Mouse (Mus musculus): ENCODE data around the gene Dyrk3. TPM values are rescaled to one million over a fixed set of nuclear protein-coding genes. Genes with fewer than 3 reads are reported as not detected.

The Dyrk3 gene
- polyA plus RNA-seq, 1 experiment from 2014 or later, result 4.2 TPM

DNA sequence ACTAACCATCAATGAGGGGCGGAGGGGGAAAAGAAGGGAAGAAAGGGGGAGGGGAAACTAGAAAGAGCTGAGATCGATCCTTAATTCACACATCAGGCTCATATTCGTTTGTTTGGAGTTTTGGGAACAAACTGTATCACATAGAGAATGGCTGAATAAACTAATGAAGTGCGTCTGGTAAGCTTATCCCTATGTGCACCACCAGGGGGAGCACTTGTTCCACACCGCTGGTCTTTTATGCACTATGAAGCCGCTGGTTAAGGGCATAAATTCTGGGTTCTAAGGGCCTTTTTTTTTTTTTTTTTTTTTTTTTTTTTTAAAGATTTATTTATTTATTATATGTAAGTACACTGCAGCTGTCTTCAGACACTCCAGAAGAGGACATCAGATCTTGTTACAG lies 22.2 kb downstream of the Dyrk3 start:
- no peaks in the 10 kb centered on the region for H3K36me3 ChIP-seq (ENCODE audit: control insufficient read depth, insufficient read depth, low read length)
- H3K27ac ChIP-seq (replicated peaks; ENCODE audit: low read depth, low read length), result no peak overlapping the region
- no peak overlapping the region for H3K9ac ChIP-seq (ENCODE audit: low read length)
- DNase-seq (ENCODE audit: low spot score) (peak; percentile 82), ATAC-seq (ENCODE audit: insufficient number of reproducible peaks, low FRiP score, low TSS enrichment, low read depth) (peak; percentile 40; the same call in 1 of the 2 replicates)
- no peak overlapping the region for H3K4me2 ChIP-seq (ENCODE audit: low read depth, severe bottlenecking)
- WGBS, result 22% methylated on average over 6 of the region's 6 CpGs
- no peaks in the 10 kb centered on the region for H3K4me1 ChIP-seq (ENCODE audit: control insufficient read depth, insufficient read depth, low read length)
- no peaks in the 10 kb centered on the region for H3K27me3 ChIP-seq (ENCODE audit: control insufficient read depth, insufficient read depth, low read length)
- no peaks in the 10 kb centered on the region for H3K9me3 ChIP-seq (ENCODE audit: control insufficient read depth, low read length)
- H3K4me3 ChIP-seq (ENCODE audit: low read depth, low read length), result no peak overlapping the region

DNA sequence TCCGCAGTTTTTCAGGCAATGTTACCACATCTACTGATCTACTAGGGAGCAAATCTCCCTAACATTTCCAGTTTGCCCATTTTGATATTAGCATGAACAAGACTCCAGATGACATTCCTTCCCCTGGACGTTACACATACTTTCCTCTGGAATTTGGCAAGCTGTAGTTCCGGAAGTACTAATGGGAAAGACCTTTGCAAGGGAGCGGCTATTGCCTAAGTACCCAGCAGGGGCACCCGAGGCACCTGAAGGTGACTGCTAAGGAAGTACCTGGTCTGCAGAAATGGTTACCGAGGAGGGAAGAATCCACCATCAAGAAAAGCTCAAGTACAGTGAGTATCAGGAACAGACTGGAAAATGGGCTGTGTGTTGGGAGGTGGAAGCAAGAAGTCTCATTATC lies 25.6 kb downstream of the Dyrk3 start:
- Histone ChIP-seq H3K9me3 (ENCODE audit: control insufficient read depth, low read length) (no peaks in the 10 kb centered on the region), H3K27me3 (ENCODE audit: control insufficient read depth, insufficient read depth, low read length) (no peaks in the 10 kb centered on the region), H3K4me1 (ENCODE audit: control insufficient read depth, insufficient read depth, low read length) (no peaks in the 10 kb centered on the region), H3K9ac (ENCODE audit: low read length) (no peak overlapping the region), H3K27ac (replicated peaks; ENCODE audit: low read depth, low read length) (no peak overlapping the region), H3K4me2 (ENCODE audit: low read depth, severe bottlenecking) (no peak overlapping the region), H3K36me3 (ENCODE audit: control insufficient read depth, insufficient read depth, low read length) (no peaks in the 10 kb centered on the region), H3K4me3 (ENCODE audit: low read depth, low read length) (no peak overlapping the region)
- no peak for DNase-seq (ENCODE audit: low spot score)
- 38% methylated on average over 6 of the region's 6 CpGs for WGBS
- no peak for ATAC-seq (ENCODE audit: insufficient number of reproducible peaks, low FRiP score, low TSS enrichment, low read depth)

- H3K9me3 ChIP-seq (ENCODE audit: control insufficient read depth, low read length), result no peaks in the 10 kb centered on the region
- DNase-seq (ENCODE audit: low spot score) (no peak), ATAC-seq (ENCODE audit: insufficient number of reproducible peaks, low FRiP score, low TSS enrichment, low read depth) (no peak)
- H3K4me2 ChIP-seq (ENCODE audit: low read depth, severe bottlenecking), result no peak overlapping the region
- WGBS, result 74% methylated on average over 12 of the region's 12 CpGs
- H3K9ac ChIP-seq (ENCODE audit: low read length), result no peak overlapping the region
- H3K4me3 ChIP-seq (ENCODE audit: low read depth, low read length), result no peak overlapping the region
- H3K36me3 ChIP-seq (ENCODE audit: control insufficient read depth, insufficient read depth, low read length), result no peaks in the 10 kb centered on the region
- H3K27ac ChIP-seq (replicated peaks; ENCODE audit: low read depth, low read length), result no peak overlapping the region
- H3K27me3 ChIP-seq (ENCODE audit: control insufficient read depth, insufficient read depth, low read length), result no peaks in the 10 kb centered on the region
- H3K4me1 ChIP-seq (ENCODE audit: control insufficient read depth, insufficient read depth, low read length), result no peaks in the 10 kb centered on the region
Observed at GRCm38 (mm10) chr1:131110525-131111106, 27.5 kb downstream of the Dyrk3 start.

- Histone ChIP-seq H3K36me3 (ENCODE audit: control insufficient read depth, insufficient read depth, low read length) (no peaks in the 10 kb centered on the region), H3K4me2 (ENCODE audit: low read depth, severe bottlenecking) (no peak overlapping the region), H3K4me1 (ENCODE audit: control insufficient read depth, insufficient read depth, low read length) (no peaks in the 10 kb centered on the region), H3K4me3 (ENCODE audit: low read depth, low read length) (no peak overlapping the region), H3K9me3 (ENCODE audit: control insufficient read depth, low read length) (no peaks in the 10 kb centered on the region), H3K27me3 (ENCODE audit: control insufficient read depth, insufficient read depth, low read length) (no peaks in the 10 kb centered on the region), H3K9ac (ENCODE audit: low read length) (no peak overlapping the region), H3K27ac (replicated peaks; ENCODE audit: low read depth, low read length) (peak overlapping the region; percentile 72; the same call in 1 of the 2 replicates)
- DNase-seq (ENCODE audit: low spot score) (no peak), ATAC-seq (ENCODE audit: insufficient number of reproducible peaks, low FRiP score, low TSS enrichment, low read depth) (peak; percentile 46; the same call in 1 of the 2 replicates)
- WGBS, result 45% methylated on average over 10 of the region's 10 CpGs
Observed at GRCm38 (mm10) chr1:131107575-131108308, 30.4 kb downstream of the Dyrk3 start.

GRCm38 (mm10) chr1:131103776-131104424 lies 34.2 kb downstream of the Dyrk3 start:
- no peak overlapping the region for H3K9ac ChIP-seq (ENCODE audit: low read length)
- no peaks in the 10 kb centered on the region for H3K9me3 ChIP-seq (ENCODE audit: control insufficient read depth, low read length)
- no peak overlapping the region for H3K4me3 ChIP-seq (ENCODE audit: low read depth, low read length)
- 84% methylated on average over 10 of the region's 10 CpGs for WGBS
- no peaks in the 10 kb centered on the region for H3K4me1 ChIP-seq (ENCODE audit: control insufficient read depth, insufficient read depth, low read length)
- no peak overlapping the region for H3K27ac ChIP-seq (replicated peaks; ENCODE audit: low read depth, low read length)
- ATAC-seq (ENCODE audit: insufficient number of reproducible peaks, low FRiP score, low TSS enrichment, low read depth) (no peak), DNase-seq (ENCODE audit: low spot score) (no peak)
- no peaks in the 10 kb centered on the region for H3K27me3 ChIP-seq (ENCODE audit: control insufficient read depth, insufficient read depth, low read length)
- no peaks in the 10 kb centered on the region for H3K36me3 ChIP-seq (ENCODE audit: control insufficient read depth, insufficient read depth, low read length)
- no peak overlapping the region for H3K4me2 ChIP-seq (ENCODE audit: low read depth, severe bottlenecking)

DNA sequence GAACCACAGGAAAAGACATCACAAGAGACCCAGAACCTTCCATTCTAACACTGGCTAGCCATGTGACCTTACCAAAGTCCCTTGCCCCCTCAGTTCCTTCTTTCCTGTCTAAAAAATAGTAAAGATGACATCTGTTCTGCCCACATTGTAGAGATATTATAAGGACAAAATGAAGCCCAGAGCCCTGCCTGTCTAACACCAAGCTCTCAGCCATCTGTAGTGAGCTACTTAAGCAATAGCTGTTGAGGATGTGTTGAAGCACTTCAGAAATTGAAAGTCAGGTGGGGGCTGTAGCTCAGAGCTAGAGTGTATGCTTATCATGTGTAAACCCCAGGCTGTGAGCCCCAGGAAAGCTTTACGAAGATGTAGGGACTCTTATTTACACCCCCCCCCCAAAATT lies 37.3 kb downstream of the Dyrk3 start:
- DNase-seq (ENCODE audit: low spot score), result no peak

DNA sequence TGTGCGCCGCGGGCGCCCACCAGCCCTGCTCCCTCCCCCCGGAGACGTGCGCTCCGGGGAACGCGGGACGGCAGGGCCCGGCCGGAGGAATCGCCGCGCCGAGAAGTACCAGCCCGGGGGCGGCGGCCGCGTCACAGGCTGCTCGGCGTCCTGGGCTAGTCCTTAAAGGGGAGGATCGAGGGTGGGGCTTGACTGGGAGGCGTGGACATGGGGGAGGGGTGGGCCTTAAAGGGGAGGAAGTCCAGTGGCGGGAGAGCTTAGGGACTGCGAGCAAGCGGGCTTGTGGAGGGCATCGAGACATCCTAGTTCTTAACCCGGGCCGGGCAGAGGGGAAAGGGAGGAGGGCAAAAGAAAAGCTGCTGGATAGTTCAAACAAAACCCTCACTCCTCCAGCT lies 40.4 kb downstream of the Dyrk3 start, which contains the start of gene Mapkapk2:
Gene Mapkapk2, minus strand, starts transcription at position 127 of the 395 bp plus-strand sequence.
- Histone ChIP-seq H3K4me2 (ENCODE audit: low read depth, severe bottlenecking) (peak within 1 kb of the TSS; percentile 82), H3K4me1 (ENCODE audit: control insufficient read depth, insufficient read depth, low read length) (peaks cover 3% of the 10 kb centered on the region; the same call in 1 of the 2 replicates), H3K4me3 (ENCODE audit: low read depth, low read length) (peak within 1 kb of the TSS; percentile 86), H3K36me3 (ENCODE audit: control insufficient read depth, insufficient read depth, low read length) (no peaks in the 10 kb centered on the region), H3K27ac (replicated peaks; ENCODE audit: low read depth, low read length) (peak within 1 kb of the TSS; percentile 68), H3K9me3 (ENCODE audit: control insufficient read depth, low read length) (no peaks in the 10 kb centered on the region), H3K27me3 (ENCODE audit: control insufficient read depth, insufficient read depth, low read length) (no peaks in the 10 kb centered on the region), H3K9ac (ENCODE audit: low read length) (peak within 1 kb of the TSS; percentile 89)
- peak; percentile 96 for DNase-seq (ENCODE audit: low spot score)
- under 1% methylated on average over 26 of the region's 32 CpGs for WGBS
- ATAC-seq (ENCODE audit: insufficient number of reproducible peaks, low FRiP score, low TSS enrichment, low read depth), result peak; percentile 97

More for the DNA sequence above, 37.3 kb downstream of the Dyrk3 start:
- Histone ChIP-seq H3K9ac (ENCODE audit: low read length) (no peak overlapping the region), H3K27ac (replicated peaks; ENCODE audit: low read depth, low read length) (no peak overlapping the region), H3K4me1 (ENCODE audit: control insufficient read depth, insufficient read depth, low read length) (peaks cover 3% of the 10 kb centered on the region; the same call in 1 of the 2 replicates), H3K4me3 (ENCODE audit: low read depth, low read length) (no peak overlapping the region), H3K27me3 (ENCODE audit: control insufficient read depth, insufficient read depth, low read length) (no peaks in the 10 kb centered on the region), H3K36me3 (ENCODE audit: control insufficient read depth, insufficient read depth, low read length) (no peaks in the 10 kb centered on the region), H3K9me3 (ENCODE audit: control insufficient read depth, low read length) (no peaks in the 10 kb centered on the region), H3K4me2 (ENCODE audit: low read depth, severe bottlenecking) (no peak overlapping the region)
- ATAC-seq (ENCODE audit: insufficient number of reproducible peaks, low FRiP score, low TSS enrichment, low read depth), result no peak
- 85% methylated on average over 1 of the region's 1 CpGs for WGBS

DNA sequence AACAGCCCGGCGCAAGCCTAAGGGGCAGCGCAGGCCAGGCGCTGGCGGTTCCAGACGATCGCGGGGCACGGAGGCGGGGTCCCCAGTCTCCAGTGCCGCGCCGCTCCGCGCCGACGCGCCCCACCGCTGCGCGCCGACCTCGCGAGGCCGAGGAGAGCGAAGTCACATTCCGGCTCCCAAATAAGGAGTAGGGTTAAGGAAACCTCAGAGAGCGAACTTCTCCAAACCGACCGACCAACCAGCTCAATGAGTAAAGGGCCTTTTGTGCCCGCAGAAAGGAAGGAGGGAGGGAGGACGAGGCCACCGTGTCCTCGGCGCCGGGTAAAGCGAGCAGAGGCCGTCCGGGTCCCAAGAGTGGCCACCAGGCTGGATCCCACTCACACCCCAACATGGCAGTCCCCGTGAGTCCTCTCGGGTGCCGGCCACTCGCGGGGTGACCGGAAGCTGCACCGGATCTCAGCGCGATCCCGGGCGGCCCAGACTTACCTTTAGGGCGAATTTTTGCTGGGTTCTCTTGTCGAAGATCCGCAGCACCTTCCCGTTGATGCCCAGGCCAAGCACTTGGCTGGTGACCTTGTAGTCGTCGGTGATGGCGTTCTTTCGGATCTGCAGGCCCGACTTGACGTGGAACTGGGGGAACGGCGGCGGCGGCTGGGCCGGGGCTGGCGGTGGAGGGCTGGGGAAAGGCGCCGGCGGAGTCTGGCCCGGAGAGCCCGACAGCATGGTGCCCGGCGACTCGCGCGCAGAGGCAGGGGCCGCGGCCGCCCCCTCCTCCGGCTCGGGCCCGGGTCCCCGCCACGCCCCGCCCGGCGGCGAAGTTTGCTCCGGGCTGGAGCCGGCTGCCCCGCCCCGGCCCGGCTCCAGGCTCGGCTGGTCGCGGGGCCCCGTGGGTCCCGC lies 41.1 kb downstream of the Dyrk3 start:
- H3K9ac ChIP-seq (ENCODE audit: low read length), result peak overlapping the region; percentile 89
- WGBS, result 0% methylated on average over 78 of the region's 98 CpGs
- peak overlapping the region; percentile 68 for H3K27ac ChIP-seq (replicated peaks; ENCODE audit: low read depth, low read length)
- DNase-seq (ENCODE audit: low spot score) (peak; percentile 77), ATAC-seq (ENCODE audit: insufficient number of reproducible peaks, low FRiP score, low TSS enrichment, low read depth) (peak; percentile 71)
- peak overlapping the region; percentile 82 for H3K4me2 ChIP-seq (ENCODE audit: low read depth, severe bottlenecking)
- no peaks in the 10 kb centered on the region for H3K27me3 ChIP-seq (ENCODE audit: control insufficient read depth, insufficient read depth, low read length)
- peak overlapping the region; percentile 86 for H3K4me3 ChIP-seq (ENCODE audit: low read depth, low read length)
- no peaks in the 10 kb centered on the region for H3K9me3 ChIP-seq (ENCODE audit: control insufficient read depth, low read length)
- H3K4me1 ChIP-seq (ENCODE audit: control insufficient read depth, insufficient read depth, low read length), result peaks cover 3% of the 10 kb centered on the region; the same call in 1 of the 2 replicates
- H3K36me3 ChIP-seq (ENCODE audit: control insufficient read depth, insufficient read depth, low read length), result no peaks in the 10 kb centered on the region
